Mouse (Mus musculus): ENCODE measurements around the gene Upf3b. TPM values are rescaled to one million over a fixed set of nuclear protein-coding genes. Genes with fewer than 3 reads are reported as not detected.

Gene Upf3b
- polyA plus RNA-seq, 1 experiment from 2014 or later, result 9.2 TPM

- Histone ChIP-seq H3K27me3 (ENCODE audit: control insufficient read depth, insufficient read depth, low read length) (no peaks in the 10 kb centered on the region), H3K4me1 (replicated peaks; ENCODE audit: control insufficient read depth, insufficient read depth) (no peaks in the 10 kb centered on the region), H3K27ac (replicated peaks) (no peak overlapping the region), H3K9me3 (ENCODE audit: control insufficient read depth, low read length) (no peaks in the 10 kb centered on the region), H3K4me2 (replicated peaks; ENCODE audit: low read depth) (no peak overlapping the region), H3K9ac (ENCODE audit: low read length) (no peak overlapping the region), H3K36me3 (ENCODE audit: control insufficient read depth, insufficient read depth, low read length) (no peaks in the 10 kb centered on the region), H3K4me3 (ENCODE audit: low read depth, low read length) (no peak overlapping the region)
- DNase-seq (ENCODE audit: low spot score) (no peak), ATAC-seq (ENCODE audit: low FRiP score, low TSS enrichment) (no peak)
- WGBS, result 92% methylated on average over 6 of the region's 7 CpGs
- TF ChIP-seq CTCF (IDR thresholded peaks at IDR 0.05; ENCODE audit: low read depth) (no peak), EP300 (optimal IDR thresholded peaks at IDR 0.05) (no peak)
These were observed 15.4 kb upstream of the Upf3b start for GRCm38 (mm10) chrX:37125511-37125910.

GRCm38 (mm10) chrX:37120212-37120611 is 10.1 kb upstream of the Upf3b start:
- no peaks in the 10 kb centered on the region for H3K36me3 ChIP-seq (ENCODE audit: control insufficient read depth, insufficient read depth, low read length)
- no peak overlapping the region for H3K9ac ChIP-seq (ENCODE audit: low read length)
- TF ChIP-seq CTCF (IDR thresholded peaks at IDR 0.05; ENCODE audit: low read depth), result no peak
- TF ChIP-seq EP300 (optimal IDR thresholded peaks at IDR 0.05), result no peak
- 74% methylated on average over 5 of the region's 5 CpGs for WGBS
- H3K4me2 ChIP-seq (replicated peaks; ENCODE audit: low read depth), result no peak overlapping the region
- no peak overlapping the region for H3K4me3 ChIP-seq (ENCODE audit: low read depth, low read length)
- H3K27ac ChIP-seq (replicated peaks), result no peak overlapping the region
- no peaks in the 10 kb centered on the region for H3K9me3 ChIP-seq (ENCODE audit: control insufficient read depth, low read length)
- H3K4me1 ChIP-seq (replicated peaks; ENCODE audit: control insufficient read depth, insufficient read depth), result no peaks in the 10 kb centered on the region
- no peak for ATAC-seq (ENCODE audit: low FRiP score, low TSS enrichment)
- H3K27me3 ChIP-seq (ENCODE audit: control insufficient read depth, insufficient read depth, low read length), result no peaks in the 10 kb centered on the region
- no peak for DNase-seq (ENCODE audit: low spot score)

DNA sequence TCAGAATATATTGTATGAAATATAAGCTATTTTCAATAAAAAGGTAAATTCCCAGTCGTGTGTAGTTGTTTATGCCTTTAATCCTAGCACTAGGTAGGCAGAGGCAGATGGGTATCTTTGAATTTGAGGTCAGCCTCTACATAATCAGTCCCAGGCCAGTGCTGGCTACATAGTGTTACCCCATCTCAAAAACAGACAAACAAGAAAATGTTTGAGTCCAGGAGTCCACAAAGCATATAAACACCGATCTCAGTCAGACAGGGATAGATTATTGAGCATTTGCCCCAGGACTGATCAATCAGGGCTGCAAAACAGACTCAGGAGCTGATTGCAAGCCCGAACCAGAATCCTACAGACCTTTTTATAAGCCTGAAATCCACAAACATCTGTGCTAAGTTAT is 9.5 kb upstream of the Upf3b start:
- ATAC-seq (ENCODE audit: low FRiP score, low TSS enrichment) (no peak), DNase-seq (ENCODE audit: low spot score) (no peak)
- WGBS, result 52% methylated on average over 3 of the region's 3 CpGs
- Histone ChIP-seq H3K27ac (replicated peaks) (no peak overlapping the region), H3K4me2 (replicated peaks; ENCODE audit: low read depth) (no peak overlapping the region), H3K9ac (ENCODE audit: low read length) (no peak overlapping the region), H3K36me3 (ENCODE audit: control insufficient read depth, insufficient read depth, low read length) (no peaks in the 10 kb centered on the region), H3K9me3 (ENCODE audit: control insufficient read depth, low read length) (no peaks in the 10 kb centered on the region), H3K27me3 (ENCODE audit: control insufficient read depth, insufficient read depth, low read length) (no peaks in the 10 kb centered on the region), H3K4me1 (replicated peaks; ENCODE audit: control insufficient read depth, insufficient read depth) (no peaks in the 10 kb centered on the region), H3K4me3 (ENCODE audit: low read depth, low read length) (no peak overlapping the region)
- TF ChIP-seq CTCF (IDR thresholded peaks at IDR 0.05; ENCODE audit: low read depth) (no peak), EP300 (optimal IDR thresholded peaks at IDR 0.05) (no peak)

GRCm38 (mm10) chrX:37117085-37117484 is 7.0 kb upstream of the Upf3b start:
- DNase-seq (ENCODE audit: low spot score) (no peak), ATAC-seq (ENCODE audit: low FRiP score, low TSS enrichment) (peak; percentile 56; the same call in 1 of the 2 replicates)
- no peaks in the 10 kb centered on the region for H3K27me3 ChIP-seq (ENCODE audit: control insufficient read depth, insufficient read depth, low read length)
- H3K4me1 ChIP-seq (replicated peaks; ENCODE audit: control insufficient read depth, insufficient read depth), result no peaks in the 10 kb centered on the region
- no peak overlapping the region for H3K27ac ChIP-seq (replicated peaks)
- WGBS, result no CpG with 5 or more reads among the region's 5 CpGs
- H3K4me3 ChIP-seq (ENCODE audit: low read depth, low read length), result no peak overlapping the region
- TF ChIP-seq EP300 (optimal IDR thresholded peaks at IDR 0.05) (no peak), CTCF (IDR thresholded peaks at IDR 0.05; ENCODE audit: low read depth) (no peak)
- no peak overlapping the region for H3K4me2 ChIP-seq (replicated peaks; ENCODE audit: low read depth)
- no peak overlapping the region for H3K9ac ChIP-seq (ENCODE audit: low read length)
- H3K9me3 ChIP-seq (ENCODE audit: control insufficient read depth, low read length), result no peaks in the 10 kb centered on the region
- no peaks in the 10 kb centered on the region for H3K36me3 ChIP-seq (ENCODE audit: control insufficient read depth, insufficient read depth, low read length)

GRCm38 (mm10) chrX:37110881-37111193 is 715 bp upstream of the Upf3b start:
- Histone ChIP-seq H3K36me3 (ENCODE audit: control insufficient read depth, insufficient read depth, low read length) (no peaks in the 10 kb centered on the region), H3K27me3 (ENCODE audit: control insufficient read depth, insufficient read depth, low read length) (no peaks in the 10 kb centered on the region), H3K4me3 (ENCODE audit: low read depth, low read length) (no peak overlapping the region), H3K9me3 (ENCODE audit: control insufficient read depth, low read length) (no peaks in the 10 kb centered on the region), H3K4me1 (replicated peaks; ENCODE audit: control insufficient read depth, insufficient read depth) (no peaks in the 10 kb centered on the region), H3K27ac (replicated peaks) (no peak overlapping the region), H3K4me2 (replicated peaks; ENCODE audit: low read depth) (no peak overlapping the region), H3K9ac (ENCODE audit: low read length) (no peak overlapping the region)
- no peak for ATAC-seq (ENCODE audit: low FRiP score, low TSS enrichment)
- WGBS, result 71% methylated on average over 4 of the region's 4 CpGs
- TF ChIP-seq EP300 (optimal IDR thresholded peaks at IDR 0.05) (no peak), CTCF (IDR thresholded peaks at IDR 0.05; ENCODE audit: low read depth) (no peak)
- DNase-seq (ENCODE audit: low spot score), result no peak

GRCm38 (mm10) chrX:37109526-37110192 is 463 bp downstream of the Upf3b start:
- Histone ChIP-seq H3K9ac (ENCODE audit: low read length) (peak overlapping the region; percentile 62), H3K9me3 (ENCODE audit: control insufficient read depth, low read length) (no peaks in the 10 kb centered on the region), H3K4me2 (replicated peaks; ENCODE audit: low read depth) (peak overlapping the region; percentile 60), H3K4me1 (replicated peaks; ENCODE audit: control insufficient read depth, insufficient read depth) (no peaks in the 10 kb centered on the region), H3K36me3 (ENCODE audit: control insufficient read depth, insufficient read depth, low read length) (no peaks in the 10 kb centered on the region), H3K4me3 (ENCODE audit: low read depth, low read length) (peak overlapping the region; percentile 50), H3K27me3 (ENCODE audit: control insufficient read depth, insufficient read depth, low read length) (no peaks in the 10 kb centered on the region), H3K27ac (replicated peaks) (peak overlapping the region; percentile 77)
- ATAC-seq (ENCODE audit: low FRiP score, low TSS enrichment), result peak; percentile 76
- TF ChIP-seq EP300 (optimal IDR thresholded peaks at IDR 0.05), result no peak
- TF ChIP-seq CTCF (IDR thresholded peaks at IDR 0.05; ENCODE audit: low read depth), result peak; percentile 26; the same call in 1 of the 2 replicates
- DNase-seq (ENCODE audit: low spot score), result no peak
- WGBS, result 4% methylated on average over 24 of the region's 27 CpGs
